Mouse (Mus musculus) midbrain, embryonic 12.5 days (tissue): ENCODE measurements around the gene Flnc. TPM values are rescaled to one million over a fixed set of nuclear protein-coding genes. Genes with fewer than 3 reads are reported as not detected.
"Not testable (repeated sequence)": the region's sequence is repeated elsewhere in the genome, so short reads cannot be mapped to it uniquely, and the experiment has no call there.

Source experiments
- ATAC-seq: fragments of 200-750 bp; cut with Nextera tagmentation; 2 replicates; pipeline ENCODE4 v1.8.0; 2017; ENCODE audit warnings: low read depth, moderate TSS enrichment, moderate library complexity; ENCODE audit not compliant: low FRiP score
- H3K27ac ChIP-seq: fragments of 300-500 bp; sonication (generic); replicated peaks from 2 replicates; pipeline ENCODE4 v1.5.1; 2016; ENCODE audit warnings: mild to moderate bottlenecking
- H3K27me3 ChIP-seq: fragments of 300-500 bp; sonication (generic); 2 replicates; pipeline ENCODE4 v1.6.1; 2016; ENCODE audit warnings: mild to moderate bottlenecking
- H3K36me3 ChIP-seq: fragments of 300-500 bp; sonication (generic); 2 replicates; pipeline ENCODE4 v1.6.1; 2016
- H3K4me1 ChIP-seq: fragments of 300-500 bp; sonication (generic); 2 replicates; pipeline ENCODE4 v1.6.1; 2016
- H3K4me2 ChIP-seq: fragments of 300-500 bp; sonication (generic); replicated peaks from 2 replicates; pipeline ENCODE4 v1.6.1; 2016; ENCODE audit warnings: mild to moderate bottlenecking, moderate library complexity
- H3K4me3 ChIP-seq: fragments of 300-500 bp; sonication (generic); 2 replicates; pipeline ENCODE4 v1.5.1; 2016; ENCODE audit warnings: mild to moderate bottlenecking
- H3K9ac ChIP-seq: fragments of 300-500 bp; sonication (generic); replicated peaks from 2 replicates; pipeline ENCODE4 v1.6.1; 2016; ENCODE audit warnings: mild to moderate bottlenecking, moderate library complexity
- H3K9me3 ChIP-seq: fragments of 300-500 bp; sonication (generic); 2 replicates; pipeline ENCODE4 v1.6.1; 2016; ENCODE audit warnings: mild to moderate bottlenecking
- WGBS: fragments of 180-500 bp; shearing (Covaris S2); methylation state at CpG from one replicate; pipeline ENCODE4 v1.1.7; 2016; 5-methylcytosine and 5-hydroxymethylcytosine counted together
- polyA plus RNA-seq: library from polyadenylated mRNA; unstranded; fragments of >200 nt; fragmentation: Nextera tagmentation; extraction: Ambion mirVana; gene quantifications from 2 replicates; pipeline ENCODE4 v1.2.1, GENCODE M21; 2016

Flnc gene
- polyA plus RNA-seq: 5.4 and 6.3 TPM in 2 replicates

DNA sequence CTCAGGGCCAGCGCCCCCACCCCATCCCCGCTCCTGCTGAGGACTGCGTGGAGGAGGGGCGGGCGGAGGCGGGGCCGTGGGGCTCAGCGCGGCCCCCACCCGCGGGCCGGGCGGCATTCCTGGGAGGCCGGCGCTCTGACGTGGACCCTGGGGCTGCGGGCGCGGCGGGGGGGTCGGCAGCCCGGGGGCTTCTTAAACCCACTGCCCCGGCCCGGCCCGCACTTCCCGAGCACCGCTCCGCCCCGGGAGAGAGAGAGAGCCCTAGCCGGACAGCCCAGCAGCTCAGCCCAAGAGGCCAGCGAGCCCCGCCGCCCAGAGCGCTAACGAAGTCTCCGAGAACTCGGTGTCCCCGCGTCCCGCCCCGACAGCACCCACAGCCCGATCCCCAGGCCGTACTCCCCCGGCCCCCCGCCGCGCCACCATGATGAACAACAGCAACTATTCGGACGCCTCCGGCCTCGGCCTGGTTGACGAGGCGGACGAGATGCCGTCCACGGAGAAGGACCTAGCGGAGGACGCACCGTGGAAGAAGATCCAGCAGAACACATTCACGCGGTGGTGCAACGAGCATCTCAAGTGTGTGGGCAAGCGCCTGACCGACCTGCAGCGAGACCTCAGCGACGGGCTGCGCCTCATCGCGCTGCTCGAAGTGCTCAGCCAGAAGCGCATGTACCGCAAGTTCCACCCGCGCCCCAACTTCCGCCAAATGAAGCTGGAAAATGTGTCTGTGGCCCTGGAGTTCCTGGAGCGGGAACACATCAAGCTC, at the start of gene Flnc:
Gene Flnc, plus strand, starts transcription at position 219 of the 766 bp plus-strand sequence.
- Histone ChIP-seq H3K4me3 (peak within 1 kb of the TSS; percentile 47), H3K9me3 (no peaks in the 10 kb centered on the region), H3K4me1 (peaks cover 47% of the 10 kb centered on the region), H3K36me3 (no peaks in the 10 kb centered on the region), H3K27ac (no peak within 1 kb of the TSS), H3K4me2 (peak within 1 kb of the TSS; percentile 85), H3K9ac (peak within 1 kb of the TSS; percentile 43), H3K27me3 (peaks cover 61% of the 10 kb centered on the region)
- 0 out of 2 replicates have a peak, but pooled peaks have one; percentile 10 for ATAC-seq
- 2% methylated on average over 53 of the region's 77 CpGs for WGBS

DNA sequence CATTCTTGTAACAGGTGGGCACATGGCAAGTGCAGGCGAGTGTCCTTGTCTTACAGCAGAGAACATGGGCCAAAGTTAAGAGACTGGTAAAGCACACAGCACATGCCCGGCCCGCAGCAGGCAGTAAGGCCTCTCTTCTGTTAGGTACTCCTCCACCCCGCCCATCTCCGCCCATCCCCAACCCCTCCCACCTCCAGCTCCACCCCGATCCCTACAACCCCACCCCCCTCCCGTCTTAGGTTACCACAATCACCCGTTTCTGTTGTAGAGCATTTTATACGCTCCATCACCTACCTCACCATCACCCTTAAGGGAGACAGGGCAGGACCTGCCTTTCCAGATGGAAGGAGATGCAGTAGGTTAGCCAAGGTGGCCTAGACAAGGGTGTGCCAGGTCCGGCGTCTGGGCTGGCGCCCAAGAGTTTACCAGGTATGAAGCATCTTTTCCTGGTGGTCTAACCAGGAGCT, 45.0 kb upstream of the Flnc start, which contains the start of gene Opn1sw:
Gene Opn1sw, minus strand, starts transcription at position 417 of the 467 bp plus-strand sequence.
- H3K27ac ChIP-seq: no peak within 1 kb of the TSS
- H3K9ac ChIP-seq: no peak within 1 kb of the TSS
- peaks cover 26% of the 10 kb centered on the region for H3K27me3 ChIP-seq
- H3K36me3 ChIP-seq: no peaks in the 10 kb centered on the region
- H3K4me3 ChIP-seq: no peak within 1 kb of the TSS
- ATAC-seq: no peak
- H3K4me1 ChIP-seq: peaks cover 7% of the 10 kb centered on the region
- 3% methylated on average over 12 of the region's 12 CpGs for WGBS
- H3K4me2 ChIP-seq: 0 out of 2 replicates have a peak within 1 kb of the TSS, but pooled peaks have one; percentile 10
- H3K9me3 ChIP-seq: no peaks in the 10 kb centered on the region

GRCm38 (mm10) chr6:29388606-29389080, 44.4 kb upstream of the Flnc start:
- H3K4me1 ChIP-seq: peaks cover 7% of the 10 kb centered on the region
- no peak overlapping the region for H3K9ac ChIP-seq
- no peak for ATAC-seq
- H3K27ac ChIP-seq: no peak overlapping the region
- WGBS: 14% methylated on average over 11 of the region's 11 CpGs
- no peaks in the 10 kb centered on the region for H3K36me3 ChIP-seq
- no peaks in the 10 kb centered on the region for H3K9me3 ChIP-seq
- no peak overlapping the region for H3K4me2 ChIP-seq
- H3K27me3 ChIP-seq: peaks cover 28% of the 10 kb centered on the region
- H3K4me3 ChIP-seq: no peak overlapping the region

GRCm38 (mm10) chr6:29389425-29389824, 43.6 kb upstream of the Flnc start:
- Histone ChIP-seq H3K4me3 (no peak overlapping the region), H3K4me1 (peaks cover 7% of the 10 kb centered on the region), H3K9ac (no peak overlapping the region), H3K9me3 (no peaks in the 10 kb centered on the region), H3K36me3 (no peaks in the 10 kb centered on the region), H3K27me3 (peaks cover 35% of the 10 kb centered on the region), H3K27ac (no peak overlapping the region), H3K4me2 (no peak overlapping the region)
- 66% methylated on average over 9 of the region's 9 CpGs for WGBS
- no peak for ATAC-seq

DNA sequence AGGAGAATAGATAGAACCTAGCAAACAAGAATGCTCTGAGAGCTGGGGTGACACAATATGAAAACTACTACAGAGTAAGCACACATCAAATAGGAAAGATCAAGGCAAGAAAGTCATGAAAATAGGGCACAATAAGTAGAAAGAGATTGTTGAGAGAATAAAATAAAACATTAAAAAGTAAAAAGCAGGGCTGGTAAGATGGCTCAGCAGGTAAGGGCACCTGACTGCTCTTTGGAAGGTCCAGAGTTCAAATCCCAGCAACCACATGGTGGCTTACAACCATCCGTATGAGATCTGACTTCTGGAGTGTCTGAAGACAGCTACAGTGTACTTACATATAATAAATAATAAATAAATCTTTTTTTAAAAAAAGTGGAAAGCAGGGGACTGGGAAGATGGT, 42.6 kb upstream of the Flnc start:
- H3K4me2 ChIP-seq, H3K4me3 ChIP-seq, H3K4me1 ChIP-seq, H3K36me3 ChIP-seq, H3K9ac ChIP-seq, ATAC-seq, H3K9me3 ChIP-seq, H3K27ac ChIP-seq: not testable (repeated sequence)
- peaks cover 46% of the 10 kb centered on the region for H3K27me3 ChIP-seq
- 79% methylated on average over 1 of the region's 1 CpGs for WGBS

GRCm38 (mm10) chr6:29391241-29391640, 41.8 kb upstream of the Flnc start:
- peaks cover 48% of the 10 kb centered on the region for H3K27me3 ChIP-seq
- peaks cover 11% of the 10 kb centered on the region for H3K4me1 ChIP-seq
- H3K9me3 ChIP-seq, ATAC-seq, H3K9ac ChIP-seq, H3K36me3 ChIP-seq, H3K27ac ChIP-seq, H3K4me3 ChIP-seq, H3K4me2 ChIP-seq: not testable (repeated sequence)
- 80% methylated on average over 8 of the region's 8 CpGs for WGBS

DNA sequence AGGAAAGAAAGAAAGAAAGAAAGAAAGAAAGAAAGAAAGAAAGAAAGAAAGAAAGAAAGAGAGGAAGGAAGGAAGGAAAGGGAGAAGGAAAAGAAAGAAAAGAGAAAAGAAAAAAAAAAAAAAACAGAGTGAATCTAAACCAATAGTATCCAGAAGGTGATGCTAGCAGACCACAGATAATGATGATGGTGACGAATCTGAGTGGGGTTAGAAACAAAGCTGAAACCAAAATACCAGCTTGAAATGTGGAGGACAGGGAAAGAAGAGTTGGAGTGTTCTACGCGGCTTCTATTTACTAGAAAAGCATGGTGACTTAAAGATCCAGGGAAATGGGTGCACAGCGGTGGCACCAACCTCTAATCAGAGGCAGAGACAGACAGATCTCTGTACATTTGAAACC, 41.3 kb upstream of the Flnc start:
- Histone ChIP-seq H3K9ac (no peak overlapping the region), H3K27ac (no peak overlapping the region), H3K36me3 (no peaks in the 10 kb centered on the region), H3K27me3 (peaks cover 48% of the 10 kb centered on the region), H3K9me3 (no peaks in the 10 kb centered on the region), H3K4me1 (peaks cover 11% of the 10 kb centered on the region), H3K4me3 (no peak overlapping the region), H3K4me2 (no peak overlapping the region)
- 73% methylated on average over 4 of the region's 4 CpGs for WGBS
- ATAC-seq: no peak

DNA sequence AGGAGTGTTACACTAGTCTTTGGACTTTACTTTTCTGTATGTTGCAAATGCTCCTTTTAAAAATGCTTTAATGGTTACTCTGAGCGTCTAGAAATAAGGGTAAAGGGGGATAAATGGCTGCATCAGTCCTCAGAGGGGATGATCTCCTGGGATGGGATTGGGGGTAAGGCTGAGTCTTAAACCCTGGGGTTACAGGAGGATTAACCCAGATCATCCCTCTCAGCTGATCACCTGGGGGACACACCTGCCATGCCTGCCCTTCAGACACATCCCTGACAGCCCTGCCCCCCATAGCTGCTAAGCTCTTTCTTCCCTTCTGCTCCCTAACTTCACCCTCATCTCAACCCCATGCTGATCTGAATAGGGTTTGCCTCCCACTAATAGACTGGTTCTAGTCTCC, 38.8 kb upstream of the Flnc start:
- no peak overlapping the region for H3K9ac ChIP-seq
- peaks cover 37% of the 10 kb centered on the region for H3K27me3 ChIP-seq
- no peak overlapping the region for H3K4me3 ChIP-seq
- H3K9me3 ChIP-seq: no peaks in the 10 kb centered on the region
- 45% methylated on average over 1 of the region's 1 CpGs for WGBS
- no peaks in the 10 kb centered on the region for H3K36me3 ChIP-seq
- H3K4me2 ChIP-seq: no peak overlapping the region
- H3K27ac ChIP-seq: no peak overlapping the region
- H3K4me1 ChIP-seq: peaks cover 15% of the 10 kb centered on the region
- no peak for ATAC-seq

DNA sequence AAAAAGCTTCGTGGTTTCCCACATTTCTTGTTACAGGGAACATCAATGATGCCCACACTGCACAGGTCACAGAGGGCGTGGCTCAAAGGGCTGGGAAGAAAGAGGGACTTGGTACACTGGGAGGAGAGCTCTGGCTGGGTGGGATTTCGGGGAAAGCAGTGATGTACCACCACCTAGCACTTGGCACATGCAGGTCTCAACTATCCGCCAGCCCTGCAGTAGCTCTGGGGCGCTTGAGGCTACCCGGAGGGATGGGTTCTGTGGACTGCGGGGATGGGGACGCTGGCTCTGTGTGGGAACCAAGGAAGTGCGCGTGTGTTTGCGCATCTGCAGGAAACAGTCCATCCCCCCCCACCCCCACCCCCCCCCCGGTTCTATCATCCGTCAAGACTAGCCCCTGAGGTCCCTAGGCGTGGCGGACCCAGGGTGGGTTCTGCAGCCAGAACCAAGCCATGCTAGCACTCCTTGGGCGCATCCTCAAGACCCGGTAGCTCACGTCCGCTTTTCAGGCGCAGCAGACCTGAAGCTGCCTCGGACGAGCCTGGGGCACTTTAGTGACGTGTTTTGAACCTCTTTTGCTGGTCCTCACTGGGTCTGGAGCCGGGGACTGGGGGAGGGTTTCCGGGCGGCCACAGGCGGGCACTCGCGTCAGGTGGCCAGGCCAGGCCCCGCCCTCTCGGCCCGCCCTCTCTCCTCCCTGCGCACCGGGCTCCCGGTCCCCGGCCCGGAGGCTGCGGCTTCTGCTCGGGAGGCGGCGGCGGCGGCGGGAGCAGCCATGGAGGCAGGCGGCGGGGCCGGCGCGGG, 36.9 kb upstream of the Flnc start, which contains the start of gene Ccdc136:
Gene Ccdc136, plus strand, starts transcription at position 400 of the 804 bp plus-strand sequence.
- Histone ChIP-seq H3K36me3 (0 out of 2 replicates have a peak, but pooled peaks cover 4% of the 10 kb centered on the region), H3K27ac (peak within 1 kb of the TSS; percentile 56; the same call in 1 of the 2 replicates), H3K4me1 (peaks cover 15% of the 10 kb centered on the region), H3K27me3 (peaks cover 28% of the 10 kb centered on the region), H3K4me3 (peak within 1 kb of the TSS; percentile 71), H3K4me2 (peak within 1 kb of the TSS; percentile 87), H3K9me3 (no peaks in the 10 kb centered on the region), H3K9ac (peak within 1 kb of the TSS; percentile 78)
- peak; percentile 96 for ATAC-seq
- WGBS: 0% methylated on average over 35 of the region's 49 CpGs

DNA sequence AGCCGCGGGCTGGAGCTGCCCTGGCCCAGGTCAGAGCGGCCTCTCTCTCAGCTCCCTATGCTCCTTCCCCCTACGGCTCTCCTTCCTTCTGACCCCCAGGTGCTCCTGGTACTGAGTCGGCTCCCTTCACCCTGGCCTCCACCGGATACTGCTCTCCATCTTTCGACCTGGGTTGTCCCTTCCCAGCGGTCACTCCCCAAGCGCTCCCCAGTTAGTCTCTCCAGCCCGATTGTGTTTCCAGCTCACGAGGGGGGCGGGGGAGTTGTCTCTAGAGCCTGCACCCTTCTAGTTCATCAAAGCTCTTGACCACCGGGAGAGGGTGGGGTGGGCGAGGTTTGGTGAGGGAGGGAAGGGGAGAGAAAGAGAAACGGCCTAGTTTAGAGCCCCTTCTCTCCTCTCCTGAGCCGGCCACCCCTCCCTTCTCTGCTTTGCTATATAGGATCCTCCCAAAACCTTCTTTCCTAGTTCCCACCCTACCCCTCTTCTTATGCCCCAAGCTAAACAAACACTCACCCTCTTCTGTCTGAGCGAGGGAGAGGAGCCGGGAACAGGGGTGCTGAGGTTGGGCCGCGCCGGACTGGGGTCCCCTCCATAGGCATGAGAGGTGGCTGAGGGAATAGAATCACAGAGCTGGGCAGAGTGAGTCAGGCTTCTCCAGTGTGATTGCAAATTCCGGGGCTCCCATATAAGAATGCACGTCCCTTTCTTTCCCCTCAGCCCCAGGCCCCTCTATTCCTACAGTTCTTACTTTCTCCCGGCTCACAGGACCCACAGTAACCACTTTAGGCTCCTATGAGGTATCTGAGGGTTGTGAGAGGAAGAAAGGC, 36.1 kb upstream of the Flnc start:
- Histone ChIP-seq H3K9me3 (no peaks in the 10 kb centered on the region), H3K27me3 (peaks cover 30% of the 10 kb centered on the region), H3K36me3 (0 out of 2 replicates have a peak, but pooled peaks cover 4% of the 10 kb centered on the region), H3K4me3 (peak overlapping the region; percentile 71), H3K9ac (peak overlapping the region; percentile 78), H3K27ac (peak overlapping the region; percentile 56), H3K4me1 (peaks cover 15% of the 10 kb centered on the region), H3K4me2 (peak overlapping the region; percentile 87)
- peak; percentile 45 for ATAC-seq
- under 1% methylated on average over 20 of the region's 24 CpGs for WGBS

- ATAC-seq: 0 out of 2 replicates have a peak, but pooled peaks have one; percentile 23
- H3K9ac ChIP-seq: peak overlapping the region; percentile 78
- peaks cover 33% of the 10 kb centered on the region for H3K27me3 ChIP-seq
- WGBS: 6% methylated on average over 6 of the region's 6 CpGs
- no peak overlapping the region; the same call in none of the 2 replicates for H3K27ac ChIP-seq
- H3K4me3 ChIP-seq: peak overlapping the region; percentile 71
- H3K4me1 ChIP-seq: peaks cover 15% of the 10 kb centered on the region
- H3K9me3 ChIP-seq: no peaks in the 10 kb centered on the region
- H3K4me2 ChIP-seq: peak overlapping the region; percentile 87
- 0 out of 2 replicates have a peak, but pooled peaks cover 4% of the 10 kb centered on the region for H3K36me3 ChIP-seq
These were observed 35.5 kb upstream of the Flnc start for GRCm38 (mm10) chr6:29397575-29397974.
